Mouse (Mus musculus) liver, embryonic 14.5 days (tissue): ENCODE measurements around the gene Slc35c1.

Experiments used
- CTCF ChIP-seq: IDR thresholded peaks from 2 replicates; pipeline ENCODE4 v1.5.1; 2016; ENCODE audit warnings: antibody characterized with exemption, low read depth, control low read depth
- EP300 ChIP-seq: IDR thresholded peaks from 2 replicates; pipeline ENCODE4 v1.6.1; 2016; ENCODE audit warnings: antibody characterized with exemption, low read depth

GRCm38 (mm10) chr2:92423702-92424461 lies 36.5 kb downstream of the Slc35c1 start:
- TF ChIP-seq EP300 (no peak), CTCF (no peak)
